Mouse (Mus musculus) lung, adult 18-20 months (tissue): Measurements from ENCODE around the gene Oit1.

Source experiments
- DNase-seq, 2 experiments: peaks; one replicate each; pipeline ENCODE4 v3.0.0; 2022; ENCODE audit warnings: mixed read lengths in 2 of 2

The Oit1 gene

DNA sequence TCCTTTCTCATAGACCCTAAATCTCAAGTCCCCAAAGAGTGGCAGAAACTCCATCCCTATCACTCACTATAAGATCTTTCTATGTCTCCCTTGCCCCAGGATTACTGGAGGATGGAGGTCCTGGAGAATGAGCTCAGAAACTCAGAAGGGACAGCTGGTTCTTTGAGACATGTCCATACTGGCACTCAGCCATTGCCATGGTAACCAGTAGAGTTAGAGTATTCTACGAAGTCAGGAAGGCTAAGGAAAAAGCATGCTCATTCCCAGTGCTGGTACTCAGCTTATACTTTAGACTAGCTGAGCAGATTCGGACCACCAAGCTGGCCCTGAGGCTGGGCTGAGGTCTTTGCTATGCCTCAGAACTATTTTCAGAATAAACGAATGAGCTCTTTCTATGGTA, 44.0 kb downstream of the Oit1 start:
- no peak for DNase-seq

DNA sequence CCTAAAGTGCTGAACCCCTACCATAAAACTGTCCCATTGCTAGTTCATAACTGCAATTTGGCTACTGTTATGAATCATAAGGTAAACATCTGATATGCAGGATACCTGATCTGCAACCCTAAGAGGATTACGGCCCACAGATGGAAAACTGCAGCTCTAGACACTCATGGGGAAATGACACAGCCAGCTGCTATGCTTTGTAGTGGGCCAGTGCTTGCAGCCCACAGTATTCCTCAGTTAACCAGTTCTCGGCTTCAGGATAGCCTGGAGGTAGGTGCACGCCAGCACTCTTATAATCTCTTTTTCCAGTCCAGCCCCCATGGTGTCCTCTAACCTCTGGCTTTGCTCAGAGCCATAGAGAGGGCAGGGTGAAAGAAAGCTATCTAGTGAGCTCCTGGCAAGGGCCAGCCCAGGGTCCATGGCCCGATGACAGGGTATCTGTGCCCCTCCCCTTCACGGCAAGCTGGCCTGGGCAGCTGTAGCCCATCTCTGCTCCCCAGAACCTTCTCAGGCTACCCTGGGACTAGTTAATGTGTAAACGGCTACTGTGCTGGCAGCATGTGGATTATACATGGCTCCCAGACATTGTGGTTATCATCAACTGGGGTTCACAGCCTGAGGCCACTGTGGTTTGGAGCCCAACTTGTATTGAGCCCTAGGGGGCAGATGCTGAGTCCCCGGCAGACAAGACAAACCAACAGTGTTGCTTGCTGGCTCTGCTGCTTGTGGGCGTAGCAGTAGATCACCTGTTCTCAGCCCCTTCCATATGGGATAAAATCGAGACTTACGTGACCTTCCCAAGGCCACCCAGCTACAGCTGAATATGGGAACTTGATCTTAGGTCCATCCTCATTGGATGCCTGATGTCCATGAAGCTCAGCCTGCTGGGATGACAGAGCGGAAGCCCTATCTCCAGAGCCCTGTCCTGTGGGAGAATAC, 46.0 kb downstream of the Oit1 start:
- no peak for DNase-seq

DNA sequence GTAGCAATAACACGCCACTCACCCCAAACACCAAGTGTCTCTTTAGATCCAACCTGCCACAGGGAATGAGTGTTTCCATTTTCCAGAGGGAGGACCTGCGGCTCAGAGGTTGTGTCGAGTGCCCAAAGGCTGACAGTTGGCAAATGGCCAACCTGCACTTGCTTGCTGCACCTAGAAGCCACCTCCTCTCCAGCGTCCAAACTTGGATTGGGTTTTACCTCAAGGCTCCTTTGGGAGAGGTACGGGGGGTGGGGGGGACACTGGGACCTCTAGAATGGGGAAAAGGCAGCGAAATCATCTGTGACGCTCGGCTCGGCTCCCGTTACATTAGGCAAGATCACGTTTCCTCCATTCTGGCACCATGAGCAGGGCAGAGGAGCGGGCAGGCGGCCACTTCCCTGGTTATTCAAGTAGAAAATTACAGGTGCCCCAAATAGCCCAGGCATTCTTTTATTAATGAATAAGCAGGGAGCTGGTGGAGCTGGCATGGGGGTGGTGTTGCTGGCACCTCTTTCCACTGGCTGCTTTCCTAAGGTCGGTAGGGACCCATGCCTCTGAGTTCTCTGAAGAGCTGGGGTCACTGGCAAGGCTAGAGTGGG, 47.1 kb downstream of the Oit1 start:
- peak; percentile 38 to 47 for DNase-seq

GRCm38 (mm10) chr14:8330390-8330789, 48.2 kb downstream of the Oit1 start:
- DNase-seq, result no peak

DNA sequence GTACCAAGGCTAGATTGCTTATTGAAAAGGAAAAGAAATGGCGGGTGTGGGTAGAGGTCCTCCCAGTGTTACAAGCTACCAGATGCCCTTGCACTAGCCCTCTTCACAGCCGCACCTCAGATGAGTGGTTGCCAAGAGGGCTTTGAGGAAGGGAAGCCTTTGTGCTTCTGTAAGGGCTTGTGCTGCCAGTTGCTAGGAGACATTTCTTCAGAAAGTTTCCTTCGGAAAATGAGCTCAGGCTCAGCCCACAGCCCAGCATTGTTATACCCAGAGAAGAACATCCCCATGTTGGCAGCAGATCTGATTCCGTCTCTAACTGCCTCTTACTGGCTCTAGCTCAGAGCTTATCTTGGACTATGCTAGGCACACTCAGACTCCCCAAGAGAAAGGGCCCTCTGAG, 49.0 kb downstream of the Oit1 start:
- DNase-seq, result peak; percentile 47 to 62

- no peak for DNase-seq
These were observed 51.2 kb downstream of the Oit1 start for GRCm38 (mm10) chr14:8327371-8327770.

DNA sequence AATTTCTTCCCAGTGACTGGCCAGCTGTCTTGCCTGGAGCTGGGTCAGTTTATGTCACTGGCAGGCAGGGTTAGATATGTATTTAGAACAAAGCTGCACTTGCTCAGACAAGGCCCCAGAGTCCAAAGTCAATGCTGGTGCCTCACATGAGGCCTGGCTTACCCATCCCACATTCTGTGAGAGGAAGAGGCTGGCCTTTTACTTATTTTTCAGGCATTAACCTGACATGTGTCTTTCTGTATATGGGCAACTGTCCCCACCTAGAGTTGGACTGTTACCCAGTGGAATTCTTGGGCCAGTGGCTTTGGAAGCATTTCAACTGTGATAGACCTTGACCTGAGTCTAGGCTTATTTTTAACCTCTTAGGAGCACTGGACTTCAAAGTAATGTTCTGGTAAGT, 51.6 kb downstream of the Oit1 start:
- no peak for DNase-seq

GRCm38 (mm10) chr14:8325746-8326145, 52.8 kb downstream of the Oit1 start:
- no peak for DNase-seq

GRCm38 (mm10) chr14:8320528-8320927, 58.0 kb downstream of the Oit1 start:
- no peak for DNase-seq

- no peak for DNase-seq
These were observed 61.1 kb downstream of the Oit1 start, which contains the start of gene Fam107a for GRCm38 (mm10) chr14:8317194-8318097. Fam107a (minus strand) TSS chr14:8318023.

DNA sequence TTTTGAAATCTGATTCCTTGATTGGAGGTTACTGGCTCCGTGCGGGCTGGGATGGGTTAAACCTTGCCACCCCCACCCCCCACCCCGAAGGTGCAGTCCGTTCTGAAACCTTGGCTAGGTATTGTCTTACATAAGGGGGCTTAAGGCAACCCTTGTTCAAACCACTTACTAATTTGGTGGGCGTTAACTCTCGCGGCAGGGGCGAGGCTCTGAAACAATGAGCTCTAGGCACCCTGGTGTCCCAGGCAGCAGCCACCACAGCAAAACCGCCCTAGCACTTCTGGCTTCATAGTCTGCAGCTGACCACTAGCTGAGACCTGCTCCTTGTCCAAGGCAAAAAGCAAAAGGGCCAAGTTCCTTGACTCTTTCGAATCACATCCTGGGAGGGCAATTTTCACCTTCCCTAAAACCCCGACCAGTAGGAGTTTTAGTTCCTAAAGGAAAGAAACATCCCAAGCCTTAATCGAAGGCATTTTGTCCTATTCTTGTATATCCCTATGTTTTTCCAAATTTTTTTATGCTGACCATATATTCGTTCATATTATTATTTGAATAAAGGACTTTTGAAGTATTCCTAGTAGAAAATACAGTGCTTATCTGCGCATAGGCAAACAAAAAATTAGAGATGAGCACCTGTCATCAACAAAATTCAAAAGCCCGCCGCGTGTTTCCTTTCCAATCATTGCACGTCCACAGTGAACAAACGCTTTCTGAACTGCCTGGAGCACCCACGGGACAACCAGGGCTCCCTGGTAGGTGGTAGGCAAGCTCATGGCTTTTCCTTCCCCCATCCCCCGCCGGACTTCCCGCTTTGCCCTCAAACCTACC, 62.0 kb downstream of the Oit1 start:
- no peak for DNase-seq

DNA sequence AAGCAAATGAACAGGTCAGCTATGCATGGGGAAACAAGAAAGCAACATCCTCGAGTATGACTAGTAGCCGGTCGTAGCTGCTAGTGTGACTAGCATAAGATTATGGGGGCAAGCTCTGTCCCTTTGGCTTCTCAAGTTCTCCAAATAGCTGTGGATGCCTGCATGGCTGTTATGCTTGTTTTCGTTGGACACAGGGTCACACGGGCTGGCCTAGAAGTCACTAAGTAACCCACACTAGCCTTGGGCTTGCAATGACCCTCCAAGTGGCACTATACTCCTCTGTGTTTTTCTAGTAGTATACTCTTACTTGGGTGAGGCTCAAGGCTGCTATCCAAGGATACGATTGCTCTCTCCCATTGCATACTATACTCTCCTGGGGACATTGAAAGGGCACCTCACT, 63.4 kb downstream of the Oit1 start:
- DNase-seq, result no peak

- peak in 1 of 2 experiments; percentile 51 for DNase-seq
These were observed 64.0 kb downstream of the Oit1 start for GRCm38 (mm10) chr14:8314536-8314935.

GRCm38 (mm10) chr14:8313877-8314276, 64.7 kb downstream of the Oit1 start:
- no peak for DNase-seq

- DNase-seq, result peak; percentile 65 to 83
These were observed 68.9 kb downstream of the Oit1 start for GRCm38 (mm10) chr14:8309621-8310141.

DNA sequence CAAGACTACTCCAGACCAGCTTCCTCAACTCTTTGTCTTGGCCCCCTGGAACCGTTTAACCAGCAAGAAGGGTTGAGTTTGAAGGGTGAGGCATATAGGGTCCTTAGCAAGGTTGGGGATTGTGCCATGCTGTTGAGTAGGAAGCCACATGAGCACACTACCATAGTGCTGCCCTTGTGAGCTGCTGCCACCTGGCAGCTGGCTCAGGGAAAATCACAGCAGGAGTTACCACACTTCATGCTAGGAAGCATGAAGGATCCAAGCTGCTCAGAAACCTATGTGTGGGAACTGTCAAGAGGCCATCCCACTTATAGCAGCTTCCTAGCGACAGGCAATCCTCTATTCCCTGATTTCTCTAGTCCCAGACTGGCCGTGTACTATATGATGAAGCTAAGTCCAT, 69.9 kb downstream of the Oit1 start:
- DNase-seq, result no peak

GRCm38 (mm10) chr14:8306884-8307283, 71.7 kb downstream of the Oit1 start:
- no peak for DNase-seq

- peak; percentile 34 to 59 for DNase-seq
These were observed 73.5 kb downstream of the Oit1 start for GRCm38 (mm10) chr14:8305014-8305413.

DNA sequence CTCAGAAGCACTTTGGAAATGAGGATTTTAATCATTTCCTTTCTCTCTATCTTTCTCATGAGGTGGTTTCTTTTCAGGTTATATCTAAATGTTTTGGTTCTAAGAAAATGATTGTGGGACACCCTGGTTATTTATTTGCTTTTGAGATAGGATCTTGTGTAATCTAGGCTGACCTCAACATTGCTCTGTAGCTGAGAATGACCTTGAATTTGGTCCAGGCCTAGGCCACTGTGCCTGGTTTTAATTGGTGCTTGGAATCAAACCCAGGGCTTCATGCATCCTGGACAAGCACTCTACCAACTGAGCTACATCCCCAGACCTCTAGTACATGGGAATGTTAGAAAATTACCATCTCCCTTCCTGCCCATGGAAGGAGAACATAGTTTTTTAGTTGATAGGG, 74.5 kb downstream of the Oit1 start:
- DNase-seq, result no peak

- no peak for DNase-seq
These were observed 75.9 kb downstream of the Oit1 start for GRCm38 (mm10) chr14:8302687-8303086.

GRCm38 (mm10) chr14:8300281-8300680, 78.3 kb downstream of the Oit1 start:
- peak; percentile 50 to 62 for DNase-seq
